Mouse (Mus musculus): Measurements from ENCODE around the gene Dhrs3. TPM values are rescaled to one million over a fixed set of nuclear protein-coding genes. Genes with fewer than 3 reads are reported as not detected.
A peak's percentile ranks its signal among the peaks of the same experiment; 100 is the strongest.

Gene Dhrs3
- total and polyA plus RNA-seq, 3 experiments = 7.9 to 37.7 (median 10.5) TPM

- peaks cover 13% of the 10 kb centered on the region in 2 experiments for H3K4me1 ChIP-seq (ENCODE audit: control insufficient read depth in 1 of 2, insufficient read depth in 2 of 2)
- dilution Hi-C loops (cut with MboI; ENCODE audit: extremely low pct_ligation_motif_present, extremely low pct_unique_long_range_greater_than_20kb, low sequenced_read_pairs) (no loop called here), in situ Hi-C loops (cut with MboI; ENCODE audit: low pct_ligation_motif_present, low pct_unique_long_range_greater_than_20kb, low sequenced_read_pairs) (no loop called here)
- no peak overlapping the region for H3K4me2 ChIP-seq (ENCODE audit: insufficient read depth, low read depth, poor library complexity, severe bottlenecking)
- no peaks in the 10 kb centered on the region for H3K9me3 ChIP-seq (replicated peaks; ENCODE audit: low read length)
- TF ChIP-seq USF2 (conservative IDR thresholded peaks at IDR 0.05; ENCODE audit: low read depth, low read length) (no peak), POLR2AphosphoS2 (IDR thresholded peaks at IDR 0.05; ENCODE audit: low read depth, low read length) (no peak)
- H3K27me3 ChIP-seq (replicated peaks) = no peaks in the 10 kb centered on the region
- H3K79me2 ChIP-seq (replicated peaks; ENCODE audit: control insufficient read depth, extremely low read depth, insufficient read depth, poor library complexity, severe bottlenecking) = 0 out of 2 replicates have a peak, but pooled peaks cover 6% of the 10 kb centered on the region
- H3K36me3 ChIP-seq (replicated peaks in 1 of 2; ENCODE audit: control insufficient read depth in 1 of 2, insufficient read depth in 1 of 2, low read length in 1 of 2) = peaks cover 18% of the 10 kb centered on the region in 2 experiments
- H3K9ac ChIP-seq (ENCODE audit: insufficient read depth, low read depth) = no peak overlapping the region
- H3K27ac ChIP-seq (ENCODE audit: insufficient read depth, low read depth) = no peak overlapping the region
- no peak overlapping the region for H3K4me3 ChIP-seq (replicated peaks in 1 of 3; ENCODE audit: low read depth in 2 of 3, low read length in 2 of 3, poor library complexity in 1 of 3)
- no peak for DNase-seq (ENCODE audit: extremely low read depth)
Observed at GRCm38 (mm10) chr4:144913298-144914152, 20.9 kb downstream of the Dhrs3 start.

- dilution Hi-C loops (cut with MboI; ENCODE audit: extremely low pct_ligation_motif_present, extremely low pct_unique_long_range_greater_than_20kb, low sequenced_read_pairs) (no loop called here), in situ Hi-C loops (cut with MboI; ENCODE audit: low pct_ligation_motif_present, low pct_unique_long_range_greater_than_20kb, low sequenced_read_pairs) (no loop called here)
- H3K27ac ChIP-seq (ENCODE audit: insufficient read depth, low read depth) = no peak overlapping the region
- no peak overlapping the region for H3K9ac ChIP-seq (ENCODE audit: insufficient read depth, low read depth)
- peaks cover 37 to 47% of the 10 kb centered on the region in 2 experiments for H3K36me3 ChIP-seq (replicated peaks in 1 of 2; ENCODE audit: control insufficient read depth in 1 of 2, insufficient read depth in 1 of 2, low read length in 1 of 2)
- H3K4me3 ChIP-seq (replicated peaks in 1 of 3; ENCODE audit: low read depth in 2 of 3, low read length in 2 of 3, poor library complexity in 1 of 3) = no peak overlapping the region
- H3K4me2 ChIP-seq (ENCODE audit: insufficient read depth, low read depth, poor library complexity, severe bottlenecking) = no peak overlapping the region
- DNase-seq (ENCODE audit: extremely low read depth) = no peak
- H3K27me3 ChIP-seq (replicated peaks) = no peaks in the 10 kb centered on the region
- H3K79me2 ChIP-seq (replicated peaks; ENCODE audit: control insufficient read depth, extremely low read depth, insufficient read depth, poor library complexity, severe bottlenecking) = 0 out of 2 replicates have a peak, but pooled peaks cover 3% of the 10 kb centered on the region
- no peaks in the 10 kb centered on the region for H3K9me3 ChIP-seq (replicated peaks; ENCODE audit: low read length)
- TF ChIP-seq POLR2AphosphoS2 (IDR thresholded peaks at IDR 0.05; ENCODE audit: low read depth, low read length) (no peak), PAX5 (IDR thresholded peaks at IDR 0.05; ENCODE audit: low read length) (no peak), ZKSCAN1 (IDR thresholded peaks at IDR 0.05; ENCODE audit: borderline replicate concordance, low read depth, low read length) (no peak), IRF4 (IDR thresholded peaks at IDR 0.05; ENCODE audit: low read depth, low read length) (no peak), MAFK (IDR thresholded peaks at IDR 0.05; ENCODE audit: insufficient replicate concordance, low read length) (peak; percentile 54; the same call in 1 of the 2 replicates)
- H3K4me1 ChIP-seq (ENCODE audit: control insufficient read depth in 1 of 2, insufficient read depth in 2 of 2) = peaks cover 0 to 5% of the 10 kb centered on the region in 2 experiments; a peak in 1 of 4 replicates
Observed at GRCm38 (mm10) chr4:144916520-144916919, 23.9 kb downstream of the Dhrs3 start.

- Histone ChIP-seq H3K36me3 (replicated peaks in 1 of 2; ENCODE audit: control insufficient read depth in 1 of 2, insufficient read depth in 1 of 2, low read length in 1 of 2) (peaks cover 38 to 49% of the 10 kb centered on the region in 2 experiments), H3K4me3 (replicated peaks in 1 of 3; ENCODE audit: low read depth in 2 of 3, low read length in 2 of 3, poor library complexity in 1 of 3) (no peak overlapping the region), H3K9ac (ENCODE audit: insufficient read depth, low read depth) (no peak overlapping the region), H3K4me2 (ENCODE audit: insufficient read depth, low read depth, poor library complexity, severe bottlenecking) (no peak overlapping the region), H3K4me1 (ENCODE audit: control insufficient read depth in 1 of 2, insufficient read depth in 2 of 2) (peaks cover 0 to 5% of the 10 kb centered on the region in 2 experiments; a peak in 1 of 4 replicates), H3K79me2 (replicated peaks; ENCODE audit: control insufficient read depth, extremely low read depth, insufficient read depth, poor library complexity, severe bottlenecking) (0 out of 2 replicates have a peak, but pooled peaks cover 3% of the 10 kb centered on the region), H3K27ac (ENCODE audit: insufficient read depth, low read depth) (no peak overlapping the region), H3K9me3 (replicated peaks; ENCODE audit: low read length) (no peaks in the 10 kb centered on the region), H3K27me3 (replicated peaks) (no peaks in the 10 kb centered on the region)
- no peak for TF ChIP-seq KAT2A (IDR thresholded peaks at IDR 0.05; ENCODE audit: insufficient replicate concordance, low read length)
- TF ChIP-seq RAD21 (IDR thresholded peaks at IDR 0.05; ENCODE audit: low read depth, low read length) = peak; percentile 9
- no peak for TF ChIP-seq MYC (IDR thresholded peaks at IDR 0.05; ENCODE audit: low read depth, low read length)
- TF ChIP-seq HCFC1 (IDR thresholded peaks at IDR 0.05; ENCODE audit: low read depth, low read length) = no peak
- no peak for TF ChIP-seq CHD2 (IDR thresholded peaks at IDR 0.05; ENCODE audit: low read length)
- peak; percentile 19; the same call in 1 of the 2 replicates for TF ChIP-seq SMC3 (IDR thresholded peaks at IDR 0.05; ENCODE audit: low read depth, low read length)
- no peak for TF ChIP-seq POLR2AphosphoS2 (IDR thresholded peaks at IDR 0.05; ENCODE audit: low read depth, low read length)
- no peak for TF ChIP-seq TBP (conservative IDR thresholded peaks at IDR 0.05; ENCODE audit: low read depth, low read length)
- TF ChIP-seq CHD1 (IDR thresholded peaks at IDR 0.05; ENCODE audit: low read depth, low read length) = no peak
- no peak for TF ChIP-seq USF1 (IDR thresholded peaks at IDR 0.05; ENCODE audit: low read depth, low read length)
- TF ChIP-seq E2F4 (IDR thresholded peaks at IDR 0.05; ENCODE audit: insufficient replicate concordance, low read depth, low read length) = no peak
- TF ChIP-seq CTCF (conservative IDR thresholded peaks at IDR 0.05 in 1 of 2, IDR thresholded peaks at IDR 0.05 in 1 of 2; ENCODE audit: low read depth in 2 of 2, low read length in 2 of 2) = peak in 1 of 2 experiments; percentile 21; a peak in 1 of 4 replicates
- no peak for TF ChIP-seq ZMIZ1 (IDR thresholded peaks at IDR 0.05; ENCODE audit: low read depth, low read length)
- no peak for DNase-seq (ENCODE audit: extremely low read depth)
- in situ Hi-C loops (cut with MboI; ENCODE audit: low pct_ligation_motif_present, low pct_unique_long_range_greater_than_20kb, low sequenced_read_pairs) = no loop called here
- dilution Hi-C loops (cut with MboI; ENCODE audit: extremely low pct_ligation_motif_present, extremely low pct_unique_long_range_greater_than_20kb, low sequenced_read_pairs) = no loop called here
Observed at GRCm38 (mm10) chr4:144917101-144917500, 24.5 kb downstream of the Dhrs3 start.
